Mouse (Mus musculus) limb, embryonic 12.5 days (tissue): ENCODE data around the gene Tmem121. TPM values are rescaled to one million over a fixed set of nuclear protein-coding genes. Genes with fewer than 3 reads are reported as not detected.

ENCODE experiments used
- ATAC-seq: fragments of 200-750 bp; cut with Nextera tagmentation; 2 replicates; pipeline ENCODE4 v1.8.0; 2017; ENCODE audit warnings: low read depth, moderate TSS enrichment; ENCODE audit not compliant: insufficient number of reproducible peaks, insufficient read depth, low FRiP score, low TSS enrichment
- H3K27ac ChIP-seq: fragments of 300-500 bp; sonication (generic); 2 replicates; pipeline ENCODE4 v1.5.1; 2016; ENCODE audit warnings: mild to moderate bottlenecking, moderate library complexity
- H3K27me3 ChIP-seq: fragments of 300-500 bp; sonication (generic); 2 replicates; pipeline ENCODE4 v1.6.1; 2016; ENCODE audit warnings: mild to moderate bottlenecking, moderate library complexity
- H3K36me3 ChIP-seq: fragments of 300-500 bp; sonication (generic); 2 replicates; pipeline ENCODE4 v1.6.1; 2016; ENCODE audit warnings: mild to moderate bottlenecking, moderate library complexity
- H3K4me1 ChIP-seq: fragments of 300-500 bp; sonication (generic); replicated peaks from 2 replicates; pipeline ENCODE4 v1.6.1; 2016
- H3K4me2 ChIP-seq: fragments of 300-500 bp; sonication (generic); 2 replicates; pipeline ENCODE4 v1.6.1; 2016; ENCODE audit warnings: mild to moderate bottlenecking, moderate library complexity
- H3K4me3 ChIP-seq: fragments of 300-500 bp; sonication (generic); replicated peaks from 2 replicates; pipeline ENCODE4 v1.5.1; 2016; ENCODE audit warnings: mild to moderate bottlenecking
- H3K9ac ChIP-seq: fragments of 300-500 bp; sonication (generic); replicated peaks from 2 replicates; pipeline ENCODE4 v1.6.1; 2016; ENCODE audit warnings: mild to moderate bottlenecking, moderate library complexity
- H3K9me3 ChIP-seq: fragments of 300-500 bp; sonication (generic); 2 replicates; pipeline ENCODE4 v1.6.1; 2016; ENCODE audit warnings: mild to moderate bottlenecking, moderate library complexity
- WGBS: fragments of 180-500 bp; shearing (Covaris S2); methylation state at CpG from one replicate; pipeline ENCODE4 v1.1.7; 2016; 5-methylcytosine and 5-hydroxymethylcytosine counted together
- polyA plus RNA-seq: library from polyadenylated mRNA; unstranded; fragments of >200 nt; fragmentation: Nextera tagmentation; extraction: Ambion mirVana; gene quantifications from 2 replicates; pipeline ENCODE4 v1.2.1, GENCODE M21; 2016

The Tmem121 gene
- polyA plus RNA-seq, 1 experiment from 2014 or later, result 18.7 TPM

GRCm38 (mm10) chr12:113142021-113142975 is 43.4 kb upstream of the Tmem121 start:
- no peak overlapping the region for H3K4me3 ChIP-seq
- H3K27me3 ChIP-seq, result peaks cover 77% of the 10 kb centered on the region

GRCm38 (mm10) chr12:113143164-113143563 is 42.6 kb upstream of the Tmem121 start:
- Histone ChIP-seq H3K36me3 (peaks cover 8% of the 10 kb centered on the region), H3K4me1 (peaks cover 53% of the 10 kb centered on the region), H3K9ac (no peak overlapping the region), H3K9me3 (no peaks in the 10 kb centered on the region), H3K4me2 (peak overlapping the region; percentile 76), H3K4me3 (no peak overlapping the region), H3K27ac (no peak overlapping the region), H3K27me3 (peaks cover 86% of the 10 kb centered on the region)
- no peak for ATAC-seq
- WGBS, result 62% methylated on average over 7 of the region's 7 CpGs

More at GRCm38 (mm10) chr12:113142021-113142975, 43.4 kb upstream of the Tmem121 start:
- WGBS, result 23% methylated on average over 15 of the region's 15 CpGs
- Histone ChIP-seq H3K9ac (0 out of 2 replicates have a peak overlapping the region, but pooled peaks have one; percentile 28), H3K4me2 (peak overlapping the region; percentile 76), H3K36me3 (peaks cover 16% of the 10 kb centered on the region), H3K27ac (0 out of 2 replicates have a peak overlapping the region, but pooled peaks have one; percentile 12), H3K9me3 (no peaks in the 10 kb centered on the region), H3K4me1 (peaks cover 53% of the 10 kb centered on the region)
- ATAC-seq, result no peak

GRCm38 (mm10) chr12:113144001-113144756 is 41.6 kb upstream of the Tmem121 start:
- ATAC-seq, result no peak
- 81% methylated on average over 20 of the region's 20 CpGs for WGBS
- peaks cover 91% of the 10 kb centered on the region for H3K27me3 ChIP-seq

GRCm38 (mm10) chr12:113144886-113145285 is 40.8 kb upstream of the Tmem121 start:
- H3K9ac ChIP-seq, result no peak overlapping the region
- no peaks in the 10 kb centered on the region for H3K36me3 ChIP-seq
- 92% methylated on average over 16 of the region's 16 CpGs for WGBS
- H3K27me3 ChIP-seq, result peaks cover 97% of the 10 kb centered on the region
- no peak overlapping the region for H3K4me3 ChIP-seq
- peaks cover 38% of the 10 kb centered on the region for H3K4me1 ChIP-seq
- no peak for ATAC-seq
- no peak overlapping the region for H3K4me2 ChIP-seq
- no peaks in the 10 kb centered on the region for H3K9me3 ChIP-seq
- H3K27ac ChIP-seq, result no peak overlapping the region

More at GRCm38 (mm10) chr12:113144001-113144756, 41.6 kb upstream of the Tmem121 start:
- Histone ChIP-seq H3K27ac (no peak overlapping the region), H3K4me3 (no peak overlapping the region), H3K9me3 (no peaks in the 10 kb centered on the region), H3K9ac (no peak overlapping the region), H3K4me1 (peaks cover 46% of the 10 kb centered on the region), H3K4me2 (no peak overlapping the region), H3K36me3 (no peaks in the 10 kb centered on the region)

- ATAC-seq, result no peak
- H3K4me2 ChIP-seq, result no peak overlapping the region
- no peak overlapping the region for H3K4me3 ChIP-seq
- no peak overlapping the region for H3K9ac ChIP-seq
- H3K9me3 ChIP-seq, result no peaks in the 10 kb centered on the region
- peaks cover 97% of the 10 kb centered on the region for H3K27me3 ChIP-seq
- no peaks in the 10 kb centered on the region for H3K36me3 ChIP-seq
- no peak overlapping the region for H3K27ac ChIP-seq
- H3K4me1 ChIP-seq, result peaks cover 34% of the 10 kb centered on the region
- 84% methylated on average over 5 of the region's 5 CpGs for WGBS
Measured at GRCm38 (mm10) chr12:113145591-113145990, 40.1 kb upstream of the Tmem121 start.

- Histone ChIP-seq H3K9me3 (no peaks in the 10 kb centered on the region), H3K4me3 (0 out of 2 replicates have a peak within 1 kb of the TSS, but pooled peaks have one; percentile 16), H3K27ac (no peak within 1 kb of the TSS), H3K4me1 (peaks cover 27% of the 10 kb centered on the region), H3K27me3 (peaks cover 97% of the 10 kb centered on the region), H3K36me3 (no peaks in the 10 kb centered on the region), H3K4me2 (peak within 1 kb of the TSS; percentile 36), H3K9ac (no peak within 1 kb of the TSS; the same call in 1 of the 2 replicates)
- WGBS, result 12% methylated on average over 45 of the region's 45 CpGs
- ATAC-seq, result no peak
Measured at GRCm38 (mm10) chr12:113146112-113147057, 39.3 kb upstream of the Tmem121 start, which contains the start of gene Crip1. TSS of gene Crip1 (plus strand) at chr12:113146316.

- no peak for ATAC-seq
- Histone ChIP-seq H3K9me3 (no peaks in the 10 kb centered on the region), H3K27me3 (peaks cover 97% of the 10 kb centered on the region), H3K9ac (no peak overlapping the region), H3K4me2 (0 out of 2 replicates have a peak overlapping the region, but pooled peaks have one; percentile 36), H3K4me3 (no peak overlapping the region), H3K4me1 (peaks cover 25% of the 10 kb centered on the region), H3K36me3 (no peaks in the 10 kb centered on the region), H3K27ac (no peak overlapping the region)
- WGBS, result 85% methylated on average over 8 of the region's 8 CpGs
Measured at GRCm38 (mm10) chr12:113147481-113147880, 38.2 kb upstream of the Tmem121 start.

- no peaks in the 10 kb centered on the region for H3K36me3 ChIP-seq
- H3K9me3 ChIP-seq, result no peaks in the 10 kb centered on the region
- 30% methylated on average over 16 of the region's 16 CpGs for WGBS
- ATAC-seq, result no peak
- H3K27me3 ChIP-seq, result peaks cover 94% of the 10 kb centered on the region
- no peak overlapping the region for H3K27ac ChIP-seq
- no peak overlapping the region for H3K9ac ChIP-seq
- no peak overlapping the region for H3K4me2 ChIP-seq
- H3K4me1 ChIP-seq, result peaks cover 18% of the 10 kb centered on the region
- no peak overlapping the region for H3K4me3 ChIP-seq
Measured at GRCm38 (mm10) chr12:113148381-113149035, 37.2 kb upstream of the Tmem121 start.

GRCm38 (mm10) chr12:113149341-113149740 is 36.4 kb upstream of the Tmem121 start:
- Histone ChIP-seq H3K27me3 (peaks cover 95% of the 10 kb centered on the region), H3K4me2 (no peak overlapping the region), H3K4me3 (no peak overlapping the region), H3K9ac (no peak overlapping the region), H3K9me3 (no peaks in the 10 kb centered on the region), H3K36me3 (no peaks in the 10 kb centered on the region), H3K27ac (no peak overlapping the region), H3K4me1 (peaks cover 18% of the 10 kb centered on the region)
- WGBS, result 69% methylated on average over 4 of the region's 4 CpGs
- no peak for ATAC-seq

- H3K27ac ChIP-seq, result no peak overlapping the region
- no peak for ATAC-seq
- H3K36me3 ChIP-seq, result no peaks in the 10 kb centered on the region
- no peak overlapping the region for H3K4me3 ChIP-seq
- 88% methylated on average over 3 of the region's 3 CpGs for WGBS
- H3K9ac ChIP-seq, result no peak overlapping the region
- no peaks in the 10 kb centered on the region for H3K9me3 ChIP-seq
- no peak overlapping the region for H3K4me2 ChIP-seq
- H3K4me1 ChIP-seq, result peaks cover 18% of the 10 kb centered on the region
- H3K27me3 ChIP-seq, result peaks cover 89% of the 10 kb centered on the region
Measured at GRCm38 (mm10) chr12:113149896-113150295, 35.8 kb upstream of the Tmem121 start.
